Mouse (Mus musculus) E14TG2a.4 (cell line): ENCODE results near the gene Rwdd4a.

Source experiments
- CTCF ChIP-seq: conservative IDR thresholded peaks from 2 replicates; pipeline ENCODE4 v1.5.1; 2014; ENCODE audit warnings: low read length
- NANOG ChIP-seq: IDR thresholded peaks from 2 replicates; pipeline ENCODE4 v1.6.1; 2014; ENCODE audit warnings: borderline replicate concordance, low read length, mixed read lengths
- POU5F1 ChIP-seq: IDR thresholded peaks from 2 replicates; pipeline ENCODE4 v1.6.1; 2014; ENCODE audit warnings: low read length, borderline replicate concordance

- TF ChIP-seq CTCF (no peak), NANOG (no peak), POU5F1 (no peak)
Measured at GRCm38 (mm10) chr8:47600664-47601063, 67.2 kb downstream of the Rwdd4a start.
